Mouse (Mus musculus) limb, embryonic 12.5 days (tissue): ENCODE measurements around the gene Hsp90ab1. TPM values are rescaled to one million over a fixed set of nuclear protein-coding genes. Genes with fewer than 3 reads are reported as not detected.

Experiments
- ATAC-seq: fragments of 200-750 bp; cut with Nextera tagmentation; 2 replicates; pipeline ENCODE4 v1.8.0; 2017; ENCODE audit warnings: low read depth, moderate TSS enrichment; ENCODE audit not compliant: insufficient number of reproducible peaks, insufficient read depth, low FRiP score, low TSS enrichment
- H3K27ac ChIP-seq: fragments of 300-500 bp; sonication (generic); 2 replicates; pipeline ENCODE4 v1.5.1; 2016; ENCODE audit warnings: mild to moderate bottlenecking, moderate library complexity
- H3K27me3 ChIP-seq: fragments of 300-500 bp; sonication (generic); 2 replicates; pipeline ENCODE4 v1.6.1; 2016; ENCODE audit warnings: mild to moderate bottlenecking, moderate library complexity
- H3K36me3 ChIP-seq: fragments of 300-500 bp; sonication (generic); 2 replicates; pipeline ENCODE4 v1.6.1; 2016; ENCODE audit warnings: mild to moderate bottlenecking, moderate library complexity
- H3K4me1 ChIP-seq: fragments of 300-500 bp; sonication (generic); replicated peaks from 2 replicates; pipeline ENCODE4 v1.6.1; 2016
- H3K4me2 ChIP-seq: fragments of 300-500 bp; sonication (generic); 2 replicates; pipeline ENCODE4 v1.6.1; 2016; ENCODE audit warnings: mild to moderate bottlenecking, moderate library complexity
- H3K4me3 ChIP-seq: fragments of 300-500 bp; sonication (generic); replicated peaks from 2 replicates; pipeline ENCODE4 v1.5.1; 2016; ENCODE audit warnings: mild to moderate bottlenecking
- H3K9ac ChIP-seq: fragments of 300-500 bp; sonication (generic); replicated peaks from 2 replicates; pipeline ENCODE4 v1.6.1; 2016; ENCODE audit warnings: mild to moderate bottlenecking, moderate library complexity
- H3K9me3 ChIP-seq: fragments of 300-500 bp; sonication (generic); 2 replicates; pipeline ENCODE4 v1.6.1; 2016; ENCODE audit warnings: mild to moderate bottlenecking, moderate library complexity
- WGBS: fragments of 180-500 bp; shearing (Covaris S2); methylation state at CpG from one replicate; pipeline ENCODE4 v1.1.7; 2016; 5-methylcytosine and 5-hydroxymethylcytosine counted together
- polyA plus RNA-seq: library from polyadenylated mRNA; unstranded; fragments of >200 nt; fragmentation: Nextera tagmentation; extraction: Ambion mirVana; gene quantifications from 2 replicates; pipeline ENCODE4 v1.2.1, GENCODE M21; 2016

Hsp90ab1 gene
- polyA plus RNA-seq, 1 experiment from 2014 or later: 1,563 TPM

DNA sequence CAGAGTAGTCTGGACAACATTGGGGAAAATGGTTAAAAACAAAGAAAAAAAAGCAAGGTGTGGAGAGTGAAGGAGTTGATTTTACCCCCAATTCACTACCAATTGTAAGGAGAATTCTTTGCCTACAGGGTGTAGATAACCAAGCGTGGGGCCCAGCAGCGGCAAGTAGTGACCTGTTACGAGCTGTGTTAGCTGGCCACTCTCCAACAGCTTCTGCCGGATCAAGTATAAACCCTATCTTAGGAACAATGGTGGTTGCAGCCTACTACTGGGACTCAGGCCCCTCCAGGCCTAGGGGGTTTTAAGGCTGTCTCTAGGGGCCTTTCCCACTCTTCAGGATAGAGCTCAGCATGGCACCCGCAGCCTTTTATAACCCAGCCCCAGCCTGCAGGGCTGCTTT lies 5.2 kb upstream of the Hsp90ab1 start:
- H3K27ac ChIP-seq: 0 out of 2 replicates have a peak overlapping the region, but pooled peaks have one; percentile 53
- no peak overlapping the region for H3K4me3 ChIP-seq
- peaks cover 15% of the 10 kb centered on the region; the same call in 1 of the 2 replicates for H3K4me1 ChIP-seq
- H3K36me3 ChIP-seq: no peaks in the 10 kb centered on the region
- H3K9me3 ChIP-seq: no peaks in the 10 kb centered on the region
- no peak for ATAC-seq
- H3K9ac ChIP-seq: no peak overlapping the region
- no peaks in the 10 kb centered on the region for H3K27me3 ChIP-seq
- WGBS: 77% methylated on average over 5 of the region's 5 CpGs
- no peak overlapping the region for H3K4me2 ChIP-seq

DNA sequence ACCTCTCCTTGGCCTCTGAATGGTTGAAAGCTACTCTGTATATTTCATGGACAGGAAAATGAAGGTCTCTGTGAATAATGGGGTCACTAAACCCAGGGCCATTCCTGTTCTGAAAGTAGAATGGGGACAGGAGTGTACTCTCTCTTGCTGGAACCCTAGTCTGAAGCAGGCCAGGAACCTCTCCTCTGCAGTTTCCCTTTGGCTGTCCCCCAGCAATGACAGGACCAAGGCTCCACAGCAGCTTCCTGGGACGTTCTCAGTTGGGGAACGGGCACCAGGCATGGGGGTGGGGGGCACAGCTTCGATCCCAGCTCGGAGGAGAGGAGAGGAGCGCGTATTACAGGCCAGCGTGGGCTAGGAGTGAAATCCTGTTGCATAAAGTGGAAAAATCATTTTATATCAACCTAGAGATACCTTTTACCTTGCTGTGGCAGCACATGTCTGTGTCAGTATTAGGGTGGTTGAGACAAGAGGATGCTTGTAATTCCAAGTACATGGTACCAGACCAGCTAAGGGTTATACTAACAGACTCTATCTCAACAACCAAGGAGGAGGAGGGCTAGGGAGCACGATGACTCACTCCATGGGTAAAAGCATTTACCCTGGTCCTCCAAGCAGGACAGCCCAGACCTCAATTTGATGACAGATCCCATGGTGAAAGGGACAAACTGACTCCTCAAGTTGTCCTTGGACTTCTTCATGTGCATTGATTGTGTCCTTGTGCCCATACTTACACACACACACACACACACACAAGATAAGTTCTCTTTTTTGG lies 2.2 kb upstream of the Hsp90ab1 start:
- peaks cover 16% of the 10 kb centered on the region for H3K36me3 ChIP-seq
- WGBS: 89% methylated on average over 8 of the region's 8 CpGs
- no peak overlapping the region for H3K4me2 ChIP-seq
- no peaks in the 10 kb centered on the region for H3K27me3 ChIP-seq
- no peak overlapping the region for H3K9ac ChIP-seq
- H3K4me1 ChIP-seq: peaks cover 20% of the 10 kb centered on the region
- no peak overlapping the region for H3K4me3 ChIP-seq
- no peaks in the 10 kb centered on the region for H3K9me3 ChIP-seq
- ATAC-seq: no peak
- H3K27ac ChIP-seq: no peak overlapping the region

DNA sequence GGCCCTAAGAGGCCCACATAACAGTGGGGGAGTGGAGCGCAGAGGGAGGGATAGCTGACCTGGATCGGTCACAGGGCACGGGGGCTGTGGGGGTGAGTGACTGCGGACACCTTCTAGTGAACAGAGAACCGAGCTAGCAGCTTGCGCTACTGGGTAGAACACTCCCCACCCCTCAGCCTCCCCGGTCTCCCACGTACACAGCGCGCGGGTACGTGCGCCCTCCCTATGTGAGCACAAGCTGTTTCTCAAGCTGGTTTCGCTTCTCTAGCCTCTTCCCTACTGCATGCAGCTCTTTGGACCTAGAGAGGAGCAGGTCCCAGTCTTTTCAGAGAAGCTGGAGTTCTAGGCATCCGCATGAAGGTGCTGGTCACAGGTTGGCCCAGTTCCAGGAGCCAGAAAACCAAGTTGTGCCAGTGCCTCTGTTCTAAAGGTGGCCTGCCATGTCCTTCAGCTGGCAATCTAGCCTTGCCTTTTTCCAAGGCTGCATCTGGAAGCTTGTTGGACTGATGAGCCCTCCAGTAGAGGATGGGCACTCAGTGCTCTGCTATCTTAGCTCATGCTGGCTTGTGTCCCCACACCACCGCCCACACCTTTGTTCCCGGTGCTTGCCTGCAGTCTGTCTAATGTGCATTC lies 1.2 kb upstream of the Hsp90ab1 start:
- H3K36me3 ChIP-seq: peaks cover 27% of the 10 kb centered on the region
- peak overlapping the region; percentile 95 for H3K4me3 ChIP-seq
- peak; percentile 17 for ATAC-seq
- 3% methylated on average over 17 of the region's 17 CpGs for WGBS
- peaks cover 24% of the 10 kb centered on the region for H3K4me1 ChIP-seq
- no peaks in the 10 kb centered on the region for H3K27me3 ChIP-seq
- H3K9me3 ChIP-seq: no peaks in the 10 kb centered on the region
- peak overlapping the region; percentile 64 for H3K4me2 ChIP-seq
- H3K27ac ChIP-seq: peak overlapping the region; percentile 97
- peak overlapping the region; percentile 99 for H3K9ac ChIP-seq

DNA sequence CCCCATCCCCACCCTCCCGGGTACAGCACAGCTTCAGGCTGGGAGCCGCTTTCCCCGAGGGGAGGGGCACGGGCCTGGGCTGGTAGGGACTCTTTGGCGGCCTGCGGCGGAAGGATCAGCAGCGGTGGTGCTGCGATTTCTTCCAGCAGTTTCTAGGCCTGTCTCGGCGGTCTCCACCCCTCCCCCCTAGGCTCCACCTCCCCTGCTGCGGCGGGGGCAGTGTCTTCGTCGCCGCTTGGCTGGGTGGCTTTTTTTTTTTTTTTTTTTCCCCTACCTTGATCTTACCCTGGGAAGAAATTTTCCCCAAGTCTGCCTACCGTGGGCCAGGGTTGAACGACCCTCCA lies 681 bp upstream of the Hsp90ab1 start:
- H3K27me3 ChIP-seq: no peaks in the 10 kb centered on the region
- no peaks in the 10 kb centered on the region for H3K9me3 ChIP-seq
- peaks cover 32% of the 10 kb centered on the region for H3K36me3 ChIP-seq
- H3K9ac ChIP-seq: peak overlapping the region; percentile 99
- WGBS: under 1% methylated on average over 18 of the region's 18 CpGs
- peak; percentile 40 for ATAC-seq
- peak overlapping the region; percentile 95 for H3K4me3 ChIP-seq
- H3K4me1 ChIP-seq: peaks cover 24% of the 10 kb centered on the region
- H3K4me2 ChIP-seq: peak overlapping the region; percentile 64
- peak overlapping the region; percentile 97 for H3K27ac ChIP-seq

DNA sequence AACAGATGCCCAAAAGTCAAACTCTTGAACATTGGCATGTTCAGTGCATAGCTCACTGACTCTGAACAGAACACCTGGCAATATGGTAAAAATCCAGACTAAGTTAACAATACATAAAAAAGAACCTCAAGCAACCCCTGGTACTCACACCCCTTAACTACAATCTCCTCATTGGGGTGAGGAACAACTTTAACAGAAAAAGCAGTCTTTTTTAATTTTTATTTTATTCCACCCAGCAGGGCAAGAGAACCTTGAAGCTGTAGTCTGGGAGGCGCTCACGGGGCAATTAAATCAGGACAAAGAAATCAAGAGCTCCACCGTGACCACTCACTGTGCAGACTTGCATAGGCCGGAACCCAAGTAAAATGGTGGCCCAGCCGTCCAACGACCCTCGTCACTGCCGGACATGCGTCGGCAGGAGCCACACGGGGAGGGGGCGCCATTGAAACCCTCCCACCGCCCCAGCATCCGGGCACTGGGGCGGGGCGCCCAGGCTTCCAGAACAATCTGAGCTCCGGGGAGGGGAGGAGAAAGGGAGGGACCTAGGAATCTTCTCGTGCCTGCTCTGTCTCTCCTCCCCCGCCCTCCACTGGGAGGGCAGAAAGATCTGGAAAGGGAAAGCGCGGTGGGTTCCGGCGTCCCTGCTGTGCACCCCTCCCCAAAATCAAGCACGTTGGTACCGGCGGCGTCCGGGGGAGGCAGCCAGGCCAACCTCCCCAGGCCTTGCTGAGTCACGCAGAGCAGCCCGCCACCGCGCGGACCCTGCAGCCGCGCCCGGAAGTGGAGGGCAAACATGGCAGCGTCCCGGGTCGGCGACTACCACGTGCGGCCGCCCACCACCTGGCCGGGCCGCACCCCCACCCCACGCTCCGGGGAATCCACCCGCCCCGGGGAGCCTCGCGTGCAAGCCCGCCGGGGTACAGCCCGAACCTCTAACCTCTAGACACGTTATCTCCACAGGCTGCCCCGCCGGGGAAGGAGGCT lies 676 bp downstream of the Hsp90ab1 start:
- Histone ChIP-seq H3K9me3 (no peaks in the 10 kb centered on the region), H3K4me1 (peaks cover 28% of the 10 kb centered on the region), H3K4me2 (peak overlapping the region; percentile 64), H3K9ac (peak overlapping the region; percentile 99), H3K36me3 (peaks cover 46% of the 10 kb centered on the region), H3K4me3 (peak overlapping the region; percentile 95), H3K27me3 (no peaks in the 10 kb centered on the region), H3K27ac (peak overlapping the region; percentile 97)
- under 1% methylated on average over 57 of the region's 57 CpGs for WGBS
- ATAC-seq: peak; percentile 68

DNA sequence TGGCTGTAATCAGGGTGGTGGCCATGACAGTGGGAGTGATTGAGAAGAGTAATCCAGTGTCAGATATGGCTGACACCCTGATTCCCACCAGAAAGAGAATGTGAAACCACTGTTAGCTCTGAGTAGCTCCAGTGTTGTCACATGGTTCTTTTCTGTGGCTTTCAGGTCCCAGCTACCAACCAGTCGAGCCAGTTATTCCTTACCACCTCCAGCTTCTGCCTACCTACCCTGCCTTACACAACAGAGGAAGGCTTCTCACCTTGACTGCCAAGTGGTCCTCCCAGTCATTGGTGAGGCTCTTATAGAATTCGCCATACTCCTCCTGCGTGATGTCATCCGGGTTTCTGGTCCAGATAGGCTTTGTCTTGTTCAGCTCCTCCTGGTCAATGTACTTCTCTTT lies 3.1 kb downstream of the Hsp90ab1 start:
- no peak for ATAC-seq
- WGBS: 84% methylated on average over 4 of the region's 4 CpGs
- H3K4me3 ChIP-seq: no peak overlapping the region
- H3K27me3 ChIP-seq: no peaks in the 10 kb centered on the region
- 0 out of 2 replicates have a peak overlapping the region, but pooled peaks have one; percentile 17 for H3K27ac ChIP-seq
- peaks cover 70% of the 10 kb centered on the region for H3K36me3 ChIP-seq
- peaks cover 35% of the 10 kb centered on the region for H3K4me1 ChIP-seq
- no peaks in the 10 kb centered on the region for H3K9me3 ChIP-seq
- H3K4me2 ChIP-seq: no peak overlapping the region
- H3K9ac ChIP-seq: no peak overlapping the region

DNA sequence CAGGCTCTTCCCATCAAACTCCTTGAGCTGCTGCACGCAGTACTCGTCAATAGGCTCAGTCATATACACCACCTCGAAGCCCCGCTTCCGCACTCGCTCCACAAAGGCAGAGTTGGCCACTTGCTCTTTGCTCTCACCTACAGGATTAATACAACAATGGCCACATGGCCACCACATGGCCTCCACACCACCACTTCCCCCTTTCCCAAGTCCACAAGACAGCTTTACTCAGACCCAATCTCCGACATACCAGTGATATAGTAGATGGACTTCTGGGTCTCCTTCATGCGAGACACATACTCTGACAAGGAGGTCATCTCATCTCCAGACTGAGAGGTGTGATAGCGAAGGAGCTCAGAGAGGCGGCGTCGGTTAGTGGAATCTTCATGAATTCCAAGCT lies 4.1 kb downstream of the Hsp90ab1 start:
- H3K27ac ChIP-seq: no peak overlapping the region
- no peak overlapping the region for H3K9ac ChIP-seq
- no peaks in the 10 kb centered on the region for H3K9me3 ChIP-seq
- no peak overlapping the region for H3K4me3 ChIP-seq
- H3K36me3 ChIP-seq: peaks cover 71% of the 10 kb centered on the region
- H3K27me3 ChIP-seq: no peaks in the 10 kb centered on the region
- peaks cover 36% of the 10 kb centered on the region for H3K4me1 ChIP-seq
- ATAC-seq: no peak
- 87% methylated on average over 12 of the region's 12 CpGs for WGBS
- no peak overlapping the region for H3K4me2 ChIP-seq

DNA sequence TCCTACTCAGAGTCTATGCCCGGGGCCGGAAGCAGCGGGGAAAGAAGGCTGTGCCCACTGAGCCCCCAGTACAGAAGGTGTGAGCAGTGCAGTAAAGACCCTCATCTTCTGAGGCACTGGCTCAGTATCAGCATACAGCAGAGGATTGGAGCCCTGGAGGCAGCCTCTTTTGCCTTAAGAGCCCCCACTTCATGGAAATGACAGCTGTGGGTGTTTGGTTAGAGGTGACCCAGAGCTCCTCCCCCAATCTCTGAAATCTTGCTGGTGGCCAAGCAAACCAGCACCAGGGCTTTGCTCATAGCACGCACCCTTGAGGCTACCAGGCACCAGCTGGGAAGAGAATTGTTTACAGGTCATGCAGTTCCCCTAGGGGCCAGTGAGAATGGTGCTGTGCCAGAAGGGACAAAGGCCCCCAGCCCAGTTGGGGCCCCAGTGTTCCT lies 5.9 kb downstream of the Hsp90ab1 start:
- H3K4me3 ChIP-seq: no peak overlapping the region
- H3K4me2 ChIP-seq: no peak overlapping the region
- peaks cover 71% of the 10 kb centered on the region for H3K36me3 ChIP-seq
- WGBS: 29% methylated on average over 4 of the region's 4 CpGs
- no peaks in the 10 kb centered on the region for H3K27me3 ChIP-seq
- H3K9me3 ChIP-seq: no peaks in the 10 kb centered on the region
- no peak overlapping the region for H3K9ac ChIP-seq
- H3K4me1 ChIP-seq: peaks cover 36% of the 10 kb centered on the region
- H3K27ac ChIP-seq: peak overlapping the region; percentile 42; the same call in 1 of the 2 replicates
- ATAC-seq: no peak

DNA sequence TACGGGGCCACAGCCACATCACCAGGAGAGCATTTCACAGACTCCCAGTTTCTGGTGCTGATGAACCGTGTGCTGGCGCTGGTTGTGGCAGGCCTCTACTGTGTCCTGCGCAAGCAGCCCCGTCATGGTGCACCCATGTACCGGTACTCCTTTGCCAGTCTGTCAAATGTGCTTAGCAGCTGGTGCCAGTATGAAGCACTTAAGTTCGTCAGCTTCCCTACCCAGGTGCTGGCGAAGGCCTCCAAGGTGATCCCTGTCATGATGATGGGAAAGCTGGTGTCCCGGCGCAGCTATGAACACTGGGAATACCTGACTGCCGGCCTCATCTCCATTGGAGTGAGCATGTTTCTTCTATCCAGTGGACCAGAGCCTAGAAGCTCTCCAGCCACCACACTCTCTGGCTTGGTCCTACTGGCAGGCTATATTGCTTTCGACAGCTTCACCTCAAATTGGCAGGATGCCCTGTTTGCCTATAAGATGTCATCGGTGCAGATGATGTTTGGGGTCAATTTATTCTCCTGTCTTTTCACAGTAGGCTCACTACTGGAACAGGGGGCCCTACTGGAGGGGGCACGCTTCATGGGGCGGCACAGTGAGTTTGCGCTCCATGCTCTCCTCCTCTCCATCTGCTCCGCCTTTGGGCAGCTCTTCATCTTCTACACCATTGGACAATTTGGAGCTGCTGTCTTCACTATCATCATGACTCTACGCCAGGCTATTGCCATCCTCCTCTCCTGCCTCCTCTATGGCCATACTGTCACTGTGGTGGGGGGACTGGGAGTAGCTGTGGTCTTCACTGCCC lies 6.5 kb downstream of the Hsp90ab1 start:
- no peak overlapping the region for H3K9ac ChIP-seq
- H3K9me3 ChIP-seq: no peaks in the 10 kb centered on the region
- H3K27me3 ChIP-seq: no peaks in the 10 kb centered on the region
- no peak for ATAC-seq
- 68% methylated on average over 18 of the region's 18 CpGs for WGBS
- H3K4me3 ChIP-seq: no peak overlapping the region
- peak overlapping the region; percentile 42; the same call in 1 of the 2 replicates for H3K27ac ChIP-seq
- no peak overlapping the region for H3K4me2 ChIP-seq
- peaks cover 32% of the 10 kb centered on the region for H3K4me1 ChIP-seq
- peaks cover 67% of the 10 kb centered on the region for H3K36me3 ChIP-seq

DNA sequence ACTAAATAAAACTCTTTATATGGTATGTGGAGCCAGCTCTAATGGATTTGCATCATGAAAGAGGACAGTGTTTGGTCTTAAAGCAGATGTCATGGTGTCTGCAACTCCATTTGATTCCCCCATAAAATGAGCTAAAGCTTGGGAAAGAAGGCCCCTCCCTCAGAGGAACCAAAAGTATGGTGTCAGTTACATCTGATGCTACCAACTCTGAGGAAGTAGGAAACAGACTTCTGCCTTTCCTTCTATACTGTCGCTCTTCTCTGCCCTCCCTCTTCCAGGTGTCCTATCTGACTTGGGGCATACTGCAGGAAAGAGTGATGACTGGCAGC lies 7.1 kb downstream of the Hsp90ab1 start:
- Histone ChIP-seq H3K4me1 (peaks cover 26% of the 10 kb centered on the region), H3K36me3 (peaks cover 62% of the 10 kb centered on the region), H3K4me3 (no peak overlapping the region), H3K9me3 (no peaks in the 10 kb centered on the region), H3K27ac (0 out of 2 replicates have a peak overlapping the region, but pooled peaks have one; percentile 5), H3K4me2 (no peak overlapping the region), H3K27me3 (no peaks in the 10 kb centered on the region), H3K9ac (no peak overlapping the region)
- no peak for ATAC-seq
- WGBS: 81% methylated on average over 1 of the region's 1 CpGs
